Mouse (Mus musculus) kidney, embryonic 14.5 days (tissue): ENCODE measurements around the gene Faap24. TPM values are rescaled to one million over a fixed set of nuclear protein-coding genes. Genes with fewer than 3 reads are reported as not detected.

Experiments
- ATAC-seq: fragments of 200-750 bp; cut with Nextera tagmentation; 2 replicates; pipeline ENCODE4 v1.8.0; 2017; ENCODE audit warnings: moderate number of reproducible peaks, mild to moderate bottlenecking, moderate TSS enrichment, moderate library complexity; ENCODE audit not compliant: low FRiP score, low TSS enrichment
- H3K27ac ChIP-seq: fragments of 300-500 bp; sonication (generic); 2 replicates; pipeline ENCODE4 v1.5.1; 2014; ENCODE audit warnings: low read depth, mild to moderate bottlenecking, low read length, moderate library complexity, mixed read lengths
- H3K27me3 ChIP-seq: fragments of 300-500 bp; sonication (generic); 2 replicates; pipeline ENCODE4 v1.6.1; 2014; ENCODE audit warnings: mild to moderate bottlenecking, low read length; ENCODE audit not compliant: control insufficient read depth, insufficient read depth
- H3K36me3 ChIP-seq: fragments of 300-500 bp; sonication (generic); 2 replicates; pipeline ENCODE4 v1.6.1; 2014; ENCODE audit warnings: low read length, mixed read lengths; ENCODE audit not compliant: control insufficient read depth, insufficient read depth
- H3K4me1 ChIP-seq: fragments of 300-500 bp; sonication (generic); 2 replicates; pipeline ENCODE4 v1.6.1; 2014; ENCODE audit warnings: low read length, mixed read lengths; ENCODE audit not compliant: control insufficient read depth, insufficient read depth
- H3K4me2 ChIP-seq: fragments of 300-500 bp; sonication (generic); replicated peaks from 2 replicates; pipeline ENCODE4 v1.6.1; 2014; ENCODE audit warnings: low read depth, mild to moderate bottlenecking, low read length
- H3K4me3 ChIP-seq: fragments of 300-500 bp; sonication (generic); 2 replicates; pipeline ENCODE4 v1.5.1; 2014; ENCODE audit warnings: mild to moderate bottlenecking, low read length
- H3K9ac ChIP-seq: fragments of 300-500 bp; sonication (generic); 2 replicates; pipeline ENCODE4 v1.6.1; 2014; ENCODE audit warnings: low read depth, mild to moderate bottlenecking, low read length, moderate library complexity
- H3K9me3 ChIP-seq: fragments of 300-500 bp; sonication (generic); 2 replicates; pipeline ENCODE4 v1.6.1; 2016; ENCODE audit warnings: low read length; ENCODE audit not compliant: control insufficient read depth
- whole genome bisulfite sequencing: fragments of 180-500 bp; shearing (Covaris S2); extraction: QIAGEN DNeasy Blood & Tissue Kit; methylation state at CpG from one replicate; pipeline ENCODE4 v1.1.7; 2014; 5-methylcytosine and 5-hydroxymethylcytosine counted together
- polyA plus RNA-seq: library from polyadenylated mRNA; unstranded; fragments of >200 nt; fragmentation: Nextera tagmentation; extraction: Ambion mirVana; gene quantifications from 2 replicates; pipeline ENCODE4 v1.2.1, GENCODE M21; 2014

Faap24 gene
- polyA plus RNA-seq, 1 experiment from 2014 or later: 18.0 TPM

DNA sequence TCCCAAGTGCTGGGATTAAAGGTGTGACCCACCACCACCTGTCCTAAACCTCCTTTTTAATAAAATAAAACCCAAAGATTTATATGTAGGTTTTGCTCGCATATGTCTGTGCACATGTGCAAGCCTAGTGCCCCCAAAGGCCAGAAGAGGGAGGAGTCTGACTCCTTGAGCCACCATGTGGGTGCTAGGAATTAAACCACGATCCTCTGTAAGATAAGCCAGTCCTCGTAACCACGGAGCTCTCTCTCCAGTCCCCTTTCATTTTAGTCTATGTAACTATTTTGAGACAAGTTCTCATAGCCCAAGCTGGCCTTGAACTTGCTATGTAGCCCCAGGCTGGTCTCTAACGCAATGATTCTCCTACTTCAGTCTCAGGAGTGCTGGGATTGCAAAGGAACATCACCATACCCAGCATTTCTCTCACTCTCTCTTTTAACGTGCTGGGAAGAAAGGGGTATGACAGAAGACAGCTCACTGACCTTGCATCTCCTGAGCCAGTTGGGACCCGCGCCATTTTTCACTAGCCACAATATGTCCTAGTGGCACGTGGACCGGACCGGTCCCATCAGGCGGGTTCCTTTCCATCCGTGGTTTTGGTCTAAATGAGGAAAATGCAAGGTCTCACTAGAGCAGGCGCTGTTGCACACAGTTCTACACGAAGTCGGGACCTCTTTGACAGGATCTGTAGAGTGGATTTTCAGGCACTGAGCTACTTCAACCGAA lies 741 bp downstream of the Faap24 start:
- Histone ChIP-seq H3K27me3 (no peaks in the 10 kb centered on the region), H3K36me3 (peaks cover 33% of the 10 kb centered on the region), H3K9ac (peak overlapping the region; percentile 60), H3K4me2 (peak overlapping the region; percentile 76), H3K4me3 (peak overlapping the region; percentile 80), H3K4me1 (peaks cover 16% of the 10 kb centered on the region), H3K9me3 (no peaks in the 10 kb centered on the region), H3K27ac (no peak overlapping the region)
- WGBS: 15% methylated on average over 17 of the region's 17 CpGs
- no peak for ATAC-seq

DNA sequence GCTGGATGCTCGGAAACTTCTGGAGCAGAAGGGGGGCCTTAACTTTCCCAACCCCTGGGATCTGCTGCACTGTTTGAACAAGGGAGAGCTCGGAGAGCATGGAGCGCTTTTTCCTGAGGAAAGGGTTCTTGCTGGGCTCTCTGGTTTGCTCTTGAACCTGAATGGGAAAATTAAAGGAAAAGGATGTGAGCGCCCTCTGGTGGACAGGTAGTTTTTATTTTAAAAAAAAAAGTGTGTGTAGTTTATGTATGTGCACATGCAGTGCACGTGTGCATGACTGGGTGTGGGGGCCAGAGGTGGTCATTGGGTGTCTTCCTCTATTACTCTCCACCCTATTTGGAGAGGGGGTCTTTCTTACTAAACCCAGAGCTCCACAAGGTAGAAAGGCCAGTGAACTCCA lies 3.7 kb downstream of the Faap24 start:
- no peaks in the 10 kb centered on the region for H3K9me3 ChIP-seq
- H3K27me3 ChIP-seq: no peaks in the 10 kb centered on the region
- no peak for ATAC-seq
- no peak overlapping the region for H3K9ac ChIP-seq
- H3K4me3 ChIP-seq: no peak overlapping the region
- H3K4me1 ChIP-seq: peaks cover 21% of the 10 kb centered on the region
- no peak overlapping the region for H3K27ac ChIP-seq
- H3K4me2 ChIP-seq: no peak overlapping the region
- peaks cover 18% of the 10 kb centered on the region; the same call in 1 of the 2 replicates for H3K36me3 ChIP-seq
- WGBS: 59% methylated on average over 5 of the region's 5 CpGs

DNA sequence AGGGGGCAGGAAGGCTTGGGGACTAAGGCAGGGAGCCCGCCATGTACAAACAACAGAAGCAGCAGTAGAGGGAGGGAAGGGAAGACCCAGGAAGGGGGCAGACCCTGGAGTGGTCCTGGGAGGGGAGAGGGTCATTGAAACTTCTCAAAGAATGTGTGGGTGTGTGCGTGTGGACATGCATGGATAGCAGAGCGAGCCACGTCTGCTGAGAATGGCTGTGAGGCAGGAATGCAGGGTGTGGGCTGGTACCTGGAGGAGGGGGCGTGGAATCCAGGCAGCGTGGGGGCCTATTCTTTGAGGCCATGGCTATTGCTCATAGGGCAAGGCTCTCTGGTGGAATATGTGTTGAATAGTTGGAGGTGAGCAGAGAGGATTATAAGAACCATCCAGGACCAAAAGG lies 7.9 kb downstream of the Faap24 start:
- peak overlapping the region; percentile 39; the same call in 1 of the 2 replicates for H3K27ac ChIP-seq
- WGBS: 36% methylated on average over 6 of the region's 6 CpGs

GRCm38 (mm10) chr7:35386525-35386952 lies 10.1 kb downstream of the Faap24 start:
- no peak overlapping the region for H3K27ac ChIP-seq
- peaks cover 3% of the 10 kb centered on the region; the same call in 1 of the 2 replicates for H3K36me3 ChIP-seq
- WGBS: 62% methylated on average over 6 of the region's 6 CpGs
- no peak overlapping the region for H3K9ac ChIP-seq
- no peak overlapping the region for H3K4me2 ChIP-seq
- H3K4me1 ChIP-seq: peaks cover 7% of the 10 kb centered on the region; the same call in 1 of the 2 replicates
- no peaks in the 10 kb centered on the region for H3K9me3 ChIP-seq
- H3K4me3 ChIP-seq: no peak overlapping the region
- H3K27me3 ChIP-seq: no peaks in the 10 kb centered on the region
- 0 out of 2 replicates have a peak, but pooled peaks have one; percentile 24 for ATAC-seq

More for the DNA sequence above, 7.9 kb downstream of the Faap24 start:
- peaks cover 11% of the 10 kb centered on the region; the same call in 1 of the 2 replicates for H3K36me3 ChIP-seq
- peak; percentile 79 for ATAC-seq
- no peaks in the 10 kb centered on the region for H3K9me3 ChIP-seq
- H3K4me1 ChIP-seq: peaks cover 7% of the 10 kb centered on the region; the same call in 1 of the 2 replicates
- H3K4me2 ChIP-seq: no peak overlapping the region
- no peak overlapping the region for H3K9ac ChIP-seq
- H3K27me3 ChIP-seq: no peaks in the 10 kb centered on the region
- H3K4me3 ChIP-seq: no peak overlapping the region

- no peaks in the 10 kb centered on the region for H3K9me3 ChIP-seq
- no peaks in the 10 kb centered on the region for H3K4me1 ChIP-seq
- H3K27me3 ChIP-seq: no peaks in the 10 kb centered on the region
- peak; percentile 38; the same call in 1 of the 2 replicates for ATAC-seq
- no peak overlapping the region for H3K27ac ChIP-seq
- 33% methylated on average over 2 of the region's 2 CpGs for WGBS
- H3K36me3 ChIP-seq: peaks cover 3% of the 10 kb centered on the region; the same call in 1 of the 2 replicates
- H3K9ac ChIP-seq: no peak overlapping the region
- no peak overlapping the region for H3K4me2 ChIP-seq
- no peak overlapping the region for H3K4me3 ChIP-seq
Observed at GRCm38 (mm10) chr7:35382706-35383353, 13.8 kb downstream of the Faap24 start.

GRCm38 (mm10) chr7:35381861-35382260 lies 14.8 kb downstream of the Faap24 start:
- no peaks in the 10 kb centered on the region for H3K9me3 ChIP-seq
- WGBS: 73% methylated on average over 15 of the region's 16 CpGs

GRCm38 (mm10) chr7:35380351-35380750 lies 16.3 kb downstream of the Faap24 start:
- no peaks in the 10 kb centered on the region for H3K27me3 ChIP-seq
- H3K9me3 ChIP-seq: no peaks in the 10 kb centered on the region
- H3K36me3 ChIP-seq: peaks cover 3% of the 10 kb centered on the region; the same call in 1 of the 2 replicates
- no peak for ATAC-seq
- no peak overlapping the region for H3K4me2 ChIP-seq
- H3K4me3 ChIP-seq: no peak overlapping the region
- WGBS: 91% methylated on average over 8 of the region's 8 CpGs
- no peak overlapping the region for H3K9ac ChIP-seq
- H3K27ac ChIP-seq: no peak overlapping the region
- no peaks in the 10 kb centered on the region for H3K4me1 ChIP-seq

More at GRCm38 (mm10) chr7:35381861-35382260, 14.8 kb downstream of the Faap24 start:
- Histone ChIP-seq H3K9ac (no peak overlapping the region), H3K4me2 (no peak overlapping the region), H3K27ac (no peak overlapping the region), H3K27me3 (no peaks in the 10 kb centered on the region), H3K36me3 (peaks cover 3% of the 10 kb centered on the region; the same call in 1 of the 2 replicates), H3K4me1 (no peaks in the 10 kb centered on the region), H3K4me3 (no peak overlapping the region)
- no peak for ATAC-seq

DNA sequence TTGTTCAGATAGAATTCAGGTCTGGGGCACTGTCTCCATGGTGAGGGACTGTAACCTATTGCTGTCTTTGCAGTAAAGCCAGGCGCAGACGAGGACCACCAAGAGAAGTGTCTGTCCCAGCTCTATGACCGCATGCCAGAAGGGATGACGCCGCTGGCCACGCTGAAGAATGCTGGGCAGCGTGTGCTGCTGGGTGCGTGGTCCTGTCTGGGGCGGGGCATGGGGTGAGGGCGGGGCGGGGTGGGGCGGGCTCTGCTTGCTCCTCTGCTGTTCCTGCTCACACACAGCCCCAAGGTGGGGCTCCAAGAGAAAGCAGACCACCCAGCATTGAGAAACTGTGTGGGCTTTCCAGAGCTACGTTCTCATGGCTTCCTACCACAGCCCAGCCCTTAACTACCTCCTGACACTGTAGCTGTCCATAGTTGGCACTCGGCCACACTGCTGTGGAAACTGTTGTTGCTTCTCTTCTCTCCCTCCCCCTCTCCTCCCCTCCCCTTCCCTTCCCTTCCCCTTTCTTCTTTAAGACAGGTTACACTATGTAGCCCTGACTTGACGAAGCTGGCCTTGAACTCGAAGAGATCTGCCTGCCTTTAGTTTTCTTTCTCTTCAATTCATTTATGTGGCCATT lies 17.0 kb downstream of the Faap24 start:
- Histone ChIP-seq H3K4me3 (no peak overlapping the region), H3K27me3 (no peaks in the 10 kb centered on the region), H3K9ac (no peak overlapping the region), H3K4me1 (no peaks in the 10 kb centered on the region), H3K4me2 (no peak overlapping the region), H3K36me3 (peaks cover 3% of the 10 kb centered on the region; the same call in 1 of the 2 replicates), H3K27ac (no peak overlapping the region), H3K9me3 (no peaks in the 10 kb centered on the region)
- no peak for ATAC-seq
- WGBS: 60% methylated on average over 16 of the region's 16 CpGs
